Comparison of ENCODE assay signal across 11 mouse cellular contexts in genomic region chr3:33090001-33090400, GRCm38 (mm10). TPM values are rescaled to one million over a fixed set of nuclear protein-coding genes. Genes with fewer than 3 reads are reported as not detected.
DNase-seq lines count a peak whose midpoint lies in the region; ATAC-seq lines count a peak whose summit lies in the region.
"Had no signal": no experiment of that assay in that cellular context is flagged by ENCODE, and none has a peak within 500 bp of the region (broad histone marks: within the 10 kb centered on the region; RNA-seq: fewer than 3 reads in every experiment).

No protein-coding gene starts in this region.

- no peaks in the 10 kb centered on the region for H3K9me3 ChIP-seq in hindbrain, embryonic 15.5 days
- no peaks in the 10 kb centered on the region for H3K9me3 ChIP-seq in neural tube, embryonic 14.5 days (ENCODE audit: control insufficient read depth, low read length)
- no peaks in the 10 kb centered on the region for H3K9me3 ChIP-seq in kidney, embryonic 16.5 days (ENCODE audit: low read length)
- H3K9me3 ChIP-seq: G1E; heart, embryonic 10.5 days had no signal

- peak; percentile 84 for ATAC-seq in hindbrain, embryonic 15.5 days (ENCODE audit: low FRiP score, low read depth)
- peak; percentile 88; the same call in 1 of the 2 replicates for ATAC-seq in neural tube, embryonic 14.5 days (ENCODE audit: low read depth)
- no peak for ATAC-seq in kidney, embryonic 16.5 days (ENCODE audit: low FRiP score, low TSS enrichment)

- 11% methylated on average over 9 of the region's 9 CpGs for WGBS in hindbrain, embryonic 15.5 days
- WGBS in neural tube, embryonic 14.5 days: 22% methylated on average over 9 of the region's 9 CpGs
- 38% methylated on average over 9 of the region's 9 CpGs for WGBS in kidney, embryonic 16.5 days

- H3K4me1 ChIP-seq in hindbrain, embryonic 15.5 days (replicated peaks): peaks cover 19% of the 10 kb centered on the region
- H3K4me1 ChIP-seq in neural tube, embryonic 14.5 days (ENCODE audit: control insufficient read depth, insufficient read depth, low read length): 0 out of 2 replicates have a peak, but pooled peaks cover 2% of the 10 kb centered on the region
- no peaks in the 10 kb centered on the region for H3K4me1 ChIP-seq in kidney, embryonic 16.5 days (ENCODE audit: insufficient read depth, low read length)
- H3K4me1 ChIP-seq: heart, embryonic 10.5 days had no signal

- no peaks in the 10 kb centered on the region for H3K27me3 ChIP-seq in hindbrain, embryonic 15.5 days
- H3K27me3 ChIP-seq in neural tube, embryonic 14.5 days (ENCODE audit: control insufficient read depth, insufficient read depth, low read length): no peaks in the 10 kb centered on the region
- no peaks in the 10 kb centered on the region for H3K27me3 ChIP-seq in kidney, embryonic 16.5 days (ENCODE audit: insufficient read depth, low read length)

- peak overlapping the region; percentile 10 for H3K4me3 ChIP-seq in hindbrain, embryonic 15.5 days
- H3K4me3 ChIP-seq in neural tube, embryonic 14.5 days (ENCODE audit: low read depth, low read length): no peak overlapping the region
- no peak overlapping the region for H3K4me3 ChIP-seq in kidney, embryonic 16.5 days (ENCODE audit: low read length)
- H3K4me3 ChIP-seq: heart, embryonic 10.5 days had no signal

- peak overlapping the region; percentile 52 for H3K4me2 ChIP-seq in hindbrain, embryonic 15.5 days
- H3K4me2 ChIP-seq in neural tube, embryonic 14.5 days (ENCODE audit: low read depth, low read length): peak overlapping the region; percentile 23; the same call in 1 of the 2 replicates
- H3K4me2 ChIP-seq in kidney, embryonic 16.5 days (replicated peaks; ENCODE audit: low read depth, low read length): no peak overlapping the region

- DNase-seq in layer of hippocampus, adult 11-12 months (ENCODE audit: low spot score): peak; percentile 58
- DNase-seq in layer of hippocampus, postnatal 10 days (ENCODE audit: low spot score in 2 of 2): no peak
- peak; percentile 39 for DNase-seq in embryo, embryonic 9.5 days (ENCODE audit: extremely low spot score)
- no peak for DNase-seq in adrenal gland, adult 8-10 months
- DNase-seq in urinary bladder, postnatal 14 days (ENCODE audit: low spot score): no peak

- H3K27ac ChIP-seq in hindbrain, embryonic 15.5 days (replicated peaks): no peak overlapping the region
- no peak overlapping the region for H3K27ac ChIP-seq in neural tube, embryonic 14.5 days (ENCODE audit: low read depth, low read length)
- H3K27ac ChIP-seq in kidney, embryonic 16.5 days (ENCODE audit: low read length): no peak overlapping the region
- H3K27ac ChIP-seq: heart, embryonic 10.5 days; macrophage had no signal

- H3K9ac ChIP-seq in hindbrain, embryonic 15.5 days: no peak overlapping the region
- no peak overlapping the region for H3K9ac ChIP-seq in neural tube, embryonic 14.5 days (replicated peaks; ENCODE audit: low read depth, low read length)
- H3K9ac ChIP-seq in kidney, embryonic 16.5 days (replicated peaks; ENCODE audit: low read length): no peak overlapping the region

- no peaks in the 10 kb centered on the region for H3K36me3 ChIP-seq in hindbrain, embryonic 15.5 days
- H3K36me3 ChIP-seq in neural tube, embryonic 14.5 days (ENCODE audit: control insufficient read depth, insufficient read depth, low read length): no peaks in the 10 kb centered on the region
- no peaks in the 10 kb centered on the region for H3K36me3 ChIP-seq in kidney, embryonic 16.5 days (ENCODE audit: insufficient read depth, low read length)
- H3K36me3 ChIP-seq: G1E; heart, embryonic 10.5 days had no signal

RNA-seq across cellular contexts. Expression of gene Pex5l, which starts 53.0 kb away (rescaled TPM):
- total RNA-seq in layer of hippocampus, postnatal 10 days (2021): 100 to 1,000 TPM; 149 to 170 TPM
- 3.2 and 3.6 TPM in 2 replicates for polyA plus RNA-seq in hindbrain, embryonic 15.5 days (2015; fragmentation: Nextera tagmentation; extraction: Ambion mirVana)
- 6.1 and 7.2 TPM in 2 replicates for polyA plus RNA-seq in neural tube, embryonic 14.5 days (2014; fragmentation: Nextera tagmentation; extraction: Ambion mirVana)
- polyA plus RNA-seq in kidney, embryonic 16.5 days (2015; fragmentation: Nextera tagmentation; extraction: Ambion mirVana): 0.05 and 0.06 TPM in 2 replicates
- 1 to 10 TPM; 1.4 to 4.2 (median 2.2) TPM for total RNA-seq in adrenal gland, adult 8-10 months (2022)
- polyA plus RNA-seq: G1E, macrophage had no signal

Comparison
In these comparisons a context has a peak if more than half of its experiments do, and no peak if none do; other contexts are left out.
1. DNase-seq: peak in layer of hippocampus, adult 11-12 months (single experiment) and embryo, embryonic 9.5 days (single experiment); none in layer of hippocampus, postnatal 10 days (0 of 2), adrenal gland, adult 8-10 months (single experiment) and urinary bladder, postnatal 14 days (single experiment).